Mouse (Mus musculus) left cerebral cortex, postnatal 4 days (tissue): ENCODE data around the gene Armt1. TPM values are rescaled to one million over a fixed set of nuclear protein-coding genes. Genes with fewer than 3 reads are reported as not detected.
A peak's percentile ranks its signal among the peaks of the same experiment; 100 is the strongest.

Experiments used
- DNase-seq: peaks from one replicate; pipeline ENCODE4 v3.0.0-alpha.2; 2022
- intact Hi-C: fragments of 180-260 bp; cut with DNase I; formaldehyde crosslinking; loops from one replicate; pipeline ENCODE4 v1.15.1; 2025
- total RNA-seq, 2 experiments: library from RNA; stranded (reverse); gene quantifications; 2 replicates each; pipeline ENCODE4 v1.2.3; 2021

Armt1 gene
- total RNA-seq: 10 to 100 TPM in 1 of 2 experiments, 1 to 10 TPM in 1; 9.9 to 10.8 TPM

DNA sequence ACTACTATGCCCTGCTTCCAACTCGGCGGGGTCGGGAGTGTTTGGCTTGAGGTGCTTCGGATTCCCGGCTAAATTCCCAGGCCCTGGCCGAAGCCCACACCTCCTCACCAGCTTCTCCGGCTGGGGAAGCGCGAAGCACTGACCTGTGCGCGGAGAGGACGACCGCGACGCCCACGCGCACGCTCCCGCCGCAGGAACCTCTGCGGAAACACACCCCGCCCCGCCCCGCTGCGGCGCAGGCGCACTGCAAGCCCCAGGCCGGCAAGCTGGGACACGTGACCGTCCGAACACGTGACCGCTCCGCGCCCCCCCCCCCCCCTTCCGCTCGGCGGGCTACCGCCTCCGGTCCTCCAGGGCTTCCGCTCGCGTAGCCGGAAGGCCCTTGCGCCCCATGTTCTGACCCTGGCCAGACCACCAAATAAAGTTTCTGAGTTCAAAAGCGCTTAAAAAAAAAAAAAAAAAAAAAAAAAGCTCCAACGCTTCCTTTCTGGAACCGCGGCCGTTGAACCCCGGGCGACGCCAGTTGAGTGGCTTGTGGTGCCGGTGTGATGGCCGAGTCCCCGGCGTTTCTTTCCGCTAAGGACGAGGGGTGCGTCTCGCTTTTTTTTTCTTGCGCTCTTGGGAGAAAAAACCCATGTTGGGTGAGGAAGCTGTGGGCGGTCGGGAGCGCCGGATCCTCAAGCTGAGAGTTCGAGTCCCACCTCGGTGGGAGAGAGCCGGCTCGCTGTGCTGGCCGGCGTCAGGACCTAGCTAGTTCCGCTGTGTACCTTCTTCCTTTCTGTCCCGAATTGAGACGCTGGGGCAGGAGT lies at the start of gene Armt1, which contains the start of gene Rmnd1:
Gene Armt1, plus strand, starts transcription at position 345 of the 809 bp plus-strand sequence.
Gene Rmnd1, minus strand, starts transcription at position 266 of the 809 bp plus-strand sequence.
- peak; percentile 96 for DNase-seq

DNA sequence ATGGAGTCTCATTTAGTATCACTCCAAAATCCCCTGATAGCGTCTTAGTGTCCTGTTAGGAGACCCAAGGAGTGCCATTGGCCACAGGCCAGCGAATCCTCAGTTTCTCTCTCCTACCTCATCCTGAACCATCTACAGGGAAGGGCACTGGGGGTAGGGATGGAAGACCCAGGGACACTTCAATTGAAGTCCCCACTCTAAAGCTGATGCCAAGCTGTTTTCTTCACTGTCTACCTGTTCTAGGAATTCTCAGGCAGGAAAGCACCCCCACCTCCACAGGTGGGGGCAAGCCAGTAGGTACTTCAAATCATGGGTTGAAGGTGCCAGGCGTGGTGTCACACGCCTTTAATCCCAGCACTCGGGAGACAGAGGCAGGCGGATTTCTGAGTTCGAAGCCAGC lies 48.0 kb upstream of the Armt1 start:
- no peak for DNase-seq
- intact Hi-C loops: no loop called here

More for the DNA sequence above, at the start of gene Armt1, which contains the start of gene Rmnd1:
- intact Hi-C loops: no loop called here

DNA sequence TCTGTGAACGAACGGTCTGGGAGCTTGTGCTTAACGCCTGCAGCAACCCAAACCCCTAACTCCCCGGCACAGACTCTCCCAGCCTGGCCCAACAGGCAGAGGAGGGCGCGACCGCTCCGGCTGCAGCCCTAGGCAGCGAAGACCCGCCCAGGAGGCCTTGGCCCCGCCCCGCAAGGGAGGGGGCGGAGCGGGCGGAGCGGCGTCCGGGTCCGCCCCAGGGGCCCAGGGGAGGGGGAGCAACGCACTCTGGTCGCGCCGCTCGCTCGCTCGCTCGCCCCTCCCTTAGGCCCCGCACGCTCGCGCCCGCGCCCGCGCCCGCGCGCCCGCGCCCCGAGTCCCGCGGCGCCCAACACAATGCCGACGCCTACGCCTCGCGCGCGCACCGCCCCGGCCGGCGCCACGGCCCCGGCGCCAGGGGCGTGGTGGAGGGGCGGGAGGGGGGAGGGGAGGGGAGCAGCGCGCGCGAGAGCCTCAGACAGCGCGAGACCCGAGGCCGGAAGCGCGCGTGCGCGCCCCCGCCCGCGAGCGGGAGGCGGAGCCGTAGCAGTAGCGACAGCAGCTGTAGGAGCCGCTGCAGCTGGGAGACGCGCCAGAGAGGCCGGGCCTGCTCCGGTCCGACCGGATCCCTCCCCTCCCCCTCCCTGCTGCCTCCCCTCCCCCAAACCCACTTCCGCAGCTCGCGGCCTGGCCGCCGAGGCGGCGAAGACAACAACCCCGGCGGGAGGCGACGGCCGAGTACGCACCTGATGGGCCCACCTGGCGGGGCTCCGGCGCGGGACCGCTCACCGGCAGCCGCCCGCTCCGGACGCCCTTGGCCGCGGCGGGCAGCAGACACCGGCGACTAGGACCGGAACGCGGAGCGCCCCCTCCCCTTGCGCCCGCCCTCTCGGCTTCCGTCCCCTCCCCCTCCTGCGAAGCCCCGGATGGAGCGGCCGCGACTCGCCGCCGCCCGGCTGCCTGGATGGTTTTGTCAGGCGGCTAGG lies 45.4 kb upstream of the Armt1 start:
- peak; percentile 98 for DNase-seq
- intact Hi-C loops: no loop called here

DNA sequence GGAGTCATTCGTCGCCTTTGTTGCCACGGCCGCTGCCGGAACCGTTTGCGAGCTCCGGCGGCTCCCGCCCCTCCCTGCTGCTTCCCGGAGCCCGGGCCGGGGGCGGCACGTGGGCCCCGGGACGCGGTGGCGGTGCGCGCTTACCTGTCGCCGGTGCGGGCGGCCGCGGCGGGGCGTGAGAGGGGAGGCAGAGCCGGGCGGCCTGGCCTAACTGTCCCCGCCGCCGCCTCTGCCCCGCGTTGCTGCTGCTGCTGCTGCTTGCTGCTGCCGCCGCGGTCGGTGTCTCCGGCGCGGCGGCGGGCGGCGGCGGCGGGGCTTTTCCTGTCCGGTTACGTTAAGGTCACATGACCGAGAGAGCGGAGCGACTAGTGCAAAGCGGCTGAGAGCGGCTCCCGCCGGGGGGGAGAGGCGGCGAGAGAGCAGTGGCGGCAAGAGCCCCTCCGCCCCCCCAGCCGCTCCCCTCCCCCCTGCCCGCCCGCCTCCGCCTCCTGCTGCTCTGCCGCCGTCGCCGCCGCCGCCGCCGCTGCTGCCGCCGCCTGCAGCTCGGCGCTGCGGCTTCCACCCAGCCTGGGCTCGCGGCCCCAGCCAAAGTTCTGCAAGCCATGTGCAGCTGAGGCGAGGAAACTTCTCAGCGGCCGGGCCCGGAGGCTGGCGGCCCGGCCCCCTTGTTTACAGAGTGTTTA lies 44.4 kb upstream of the Armt1 start, which contains the start of gene Zbtb2:
Gene Zbtb2, minus strand, starts transcription at position 408 of the 683 bp plus-strand sequence.
- intact Hi-C loops: no loop called here
- peak; percentile 78 for DNase-seq

DNA sequence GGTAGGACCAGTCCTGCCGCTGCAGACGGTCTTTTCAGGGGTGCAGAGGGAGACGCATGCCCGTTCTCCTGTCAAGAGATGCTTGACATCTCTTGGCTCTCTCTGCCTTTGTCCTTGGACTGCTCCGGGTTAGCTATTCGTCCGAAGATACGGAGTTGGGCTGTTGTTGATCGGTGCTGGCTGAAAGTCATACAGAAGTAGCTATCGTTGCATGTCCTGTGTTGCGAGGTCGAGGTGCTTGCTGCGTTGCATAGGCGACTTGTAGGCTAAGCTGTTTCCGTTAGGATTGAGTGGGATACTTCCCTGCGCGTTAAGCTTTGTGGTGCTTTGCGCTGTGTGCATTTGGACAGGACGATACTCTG lies 43.9 kb upstream of the Armt1 start:
- no peak for DNase-seq
- intact Hi-C loops: no loop called here

DNA sequence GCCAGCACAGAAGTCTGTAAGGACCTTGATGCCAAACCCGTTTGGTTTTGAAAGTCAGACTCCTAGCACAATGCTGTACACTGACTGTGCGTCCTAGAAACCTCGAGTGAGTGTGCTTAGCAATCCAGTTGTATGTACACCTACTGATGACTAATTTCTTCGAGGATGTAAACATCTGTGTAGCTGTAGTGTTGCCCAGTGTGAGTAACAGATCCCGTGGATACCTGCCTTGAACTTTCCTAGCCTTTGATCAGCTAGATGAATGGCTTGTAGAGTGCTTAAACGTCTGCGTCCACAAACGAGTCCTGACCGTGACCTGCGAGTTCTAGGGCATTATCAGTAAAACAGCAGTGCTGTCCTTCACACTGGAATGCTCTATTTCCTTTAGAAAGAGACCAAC lies 43.2 kb upstream of the Armt1 start:
- intact Hi-C loops: no loop called here
- no peak for DNase-seq

DNA sequence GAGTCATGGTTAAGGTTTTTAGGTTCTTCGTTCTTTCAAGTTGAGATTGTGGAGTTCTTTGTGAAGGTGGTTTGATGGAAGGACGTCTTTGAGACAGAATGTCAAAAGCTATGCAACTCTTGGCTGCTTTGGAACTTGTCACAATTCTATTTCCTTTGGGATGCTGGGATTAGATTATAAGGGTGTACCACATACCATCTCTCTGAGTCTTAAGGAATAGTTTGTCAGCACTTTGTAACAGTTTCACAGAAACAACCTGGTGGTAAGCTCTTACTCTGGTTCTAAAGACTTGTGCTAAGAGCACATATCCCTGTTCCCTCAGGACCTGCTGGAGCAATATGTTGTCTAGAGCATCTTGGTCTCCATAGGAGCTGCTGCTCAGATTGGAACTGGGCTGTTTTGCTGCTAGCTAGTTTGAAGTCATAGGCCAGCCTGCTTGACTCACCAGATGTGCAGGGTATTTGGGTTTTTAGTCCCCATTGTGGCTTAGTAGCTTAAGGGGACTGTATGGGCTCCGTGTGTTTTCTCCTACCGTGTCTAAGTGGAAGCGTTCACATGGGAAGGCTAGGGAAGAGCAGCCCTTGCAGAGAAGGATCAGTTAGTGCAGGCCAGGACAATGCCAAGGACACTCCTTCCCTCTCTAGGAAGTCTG lies 42.7 kb upstream of the Armt1 start:
- no peak for DNase-seq
- intact Hi-C loops: no loop called here

DNA sequence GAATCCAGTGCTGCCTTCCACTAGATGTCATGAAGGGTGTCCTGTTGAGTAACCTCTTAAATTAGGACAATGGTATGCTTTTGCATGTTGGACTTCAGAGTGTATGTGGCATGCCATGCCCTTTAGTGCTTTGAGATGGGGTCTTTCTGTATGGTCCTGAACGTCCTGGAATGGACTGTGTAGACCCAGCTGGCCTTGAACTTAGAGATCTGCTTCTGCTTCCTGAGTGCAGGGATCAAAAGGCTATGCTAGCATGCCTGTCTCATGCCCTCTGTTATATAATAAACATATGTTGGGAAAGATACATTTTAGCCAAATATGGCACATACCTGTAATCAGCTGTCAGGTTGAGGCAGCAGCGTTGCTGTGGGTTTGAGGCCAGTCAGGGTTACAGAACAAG lies 41.7 kb upstream of the Armt1 start:
- intact Hi-C loops: no loop called here
- DNase-seq: no peak

DNA sequence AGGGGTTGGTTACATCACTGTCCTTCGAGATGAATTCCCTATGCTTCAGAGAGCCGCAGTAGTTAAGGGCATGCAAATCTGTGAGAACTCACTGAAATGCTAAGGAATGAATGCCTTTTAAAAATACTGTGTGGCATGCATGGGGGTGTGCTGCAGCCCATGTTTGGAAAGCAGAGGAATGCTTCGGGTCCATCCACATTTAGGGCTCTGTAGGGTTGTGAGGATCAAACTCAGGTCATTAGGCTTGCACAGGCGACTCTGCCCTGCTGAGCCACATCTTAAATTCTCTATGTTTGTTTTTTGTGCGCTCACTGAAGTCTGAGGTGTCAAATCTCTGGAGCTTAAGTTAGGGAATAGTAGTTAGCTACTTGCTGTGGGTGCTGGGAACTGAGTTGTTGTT lies 41.2 kb upstream of the Armt1 start:
- no peak for DNase-seq
- intact Hi-C loops: no loop called here

DNA sequence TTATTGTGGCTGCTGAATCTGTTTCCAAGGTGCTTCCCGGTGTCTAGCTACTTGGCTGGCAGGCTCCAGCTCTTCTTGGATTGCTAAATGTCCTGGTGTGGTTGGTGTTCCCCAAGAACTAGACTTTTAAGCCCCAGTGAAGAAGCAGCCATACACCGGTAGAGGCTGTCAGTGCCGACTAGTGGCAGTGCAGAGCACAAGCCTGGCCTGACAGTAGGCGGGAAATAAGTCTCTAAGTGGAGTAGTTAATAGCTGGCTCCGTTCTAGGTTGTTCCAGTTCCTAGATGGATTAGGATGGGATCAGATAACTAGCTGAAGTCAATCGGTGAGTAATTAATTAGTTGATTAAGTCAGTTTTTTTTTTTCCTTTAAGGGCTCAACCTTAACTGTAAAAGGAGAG lies 40.4 kb upstream of the Armt1 start:
- intact Hi-C loops: no loop called here
- DNase-seq: peak; percentile 15

DNA sequence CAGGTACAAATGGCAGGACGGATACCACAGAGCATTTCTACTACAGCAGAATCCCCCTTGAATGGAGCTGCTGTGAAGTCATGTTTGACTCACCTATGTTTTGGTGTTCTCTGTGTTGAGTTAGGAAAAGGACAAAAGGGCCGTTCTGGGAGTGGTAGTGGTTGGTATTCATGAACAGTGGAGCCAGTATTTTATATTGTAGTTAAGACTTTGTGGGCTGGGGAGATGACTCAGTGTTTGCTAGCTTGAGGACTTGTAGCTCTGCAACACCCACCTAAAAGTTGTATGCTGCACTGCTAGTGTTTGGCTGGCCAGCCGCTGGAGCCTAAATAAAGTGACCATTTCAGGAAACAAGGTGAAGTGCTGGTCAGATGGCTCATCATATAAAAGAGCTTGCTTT lies 36.9 kb upstream of the Armt1 start:
- DNase-seq: no peak

DNA sequence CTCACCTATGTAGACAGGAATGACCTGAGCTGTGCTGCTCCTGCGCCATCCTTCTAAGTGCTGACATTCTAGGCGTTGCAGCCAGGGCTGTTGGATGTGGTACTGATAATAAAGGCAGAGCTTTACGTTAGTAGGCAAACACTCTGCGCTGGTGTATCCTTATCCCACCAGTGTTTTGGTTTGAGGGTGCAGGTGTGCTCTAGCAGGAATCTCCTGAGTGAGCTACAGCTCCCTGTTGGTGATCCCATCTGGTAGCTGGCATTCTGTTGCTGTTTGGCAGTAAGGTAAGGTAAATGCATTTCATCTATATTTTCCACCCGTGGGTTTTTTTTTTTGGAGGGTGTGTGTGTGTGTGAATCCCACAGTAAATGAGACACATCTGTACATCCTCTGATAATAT lies 34.2 kb upstream of the Armt1 start:
- intact Hi-C loops: no loop called here
- no peak for DNase-seq

More for the DNA sequence above, 36.9 kb upstream of the Armt1 start:
- intact Hi-C loops: no loop called here

DNA sequence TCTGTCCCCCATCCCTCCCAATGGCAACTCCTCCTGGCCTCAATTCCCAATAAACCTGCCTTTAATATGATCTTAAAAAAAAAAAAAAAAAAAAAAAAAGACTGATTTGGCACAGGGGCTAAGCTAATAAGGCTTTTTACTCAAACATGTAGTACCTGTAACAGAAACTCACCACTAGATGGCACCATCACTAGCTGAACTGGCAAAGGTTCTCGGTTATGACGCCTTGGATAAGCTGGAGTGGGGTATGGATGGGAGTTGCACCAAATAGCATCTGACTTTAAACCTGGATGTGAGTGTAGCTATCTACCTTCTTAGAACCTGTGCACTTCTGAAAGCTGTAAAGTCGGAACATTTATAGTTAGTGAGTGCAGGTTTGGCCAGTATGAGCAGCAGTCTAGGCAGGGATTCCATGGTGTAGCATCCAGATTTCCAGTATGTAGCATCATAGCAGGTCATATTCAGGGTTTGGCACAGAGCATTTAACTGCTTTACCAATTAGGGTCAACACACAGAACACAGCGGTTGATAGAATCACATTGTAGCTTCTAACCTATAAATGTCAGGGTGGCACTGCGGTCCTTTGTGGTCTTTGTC lies 27.3 kb upstream of the Armt1 start:
- intact Hi-C loops: loop anchor here (5.0 kb wide), 1 partner anchor 757 kb away; no protein-coding TSS in a partner anchor
- peak; percentile 29 for DNase-seq

DNA sequence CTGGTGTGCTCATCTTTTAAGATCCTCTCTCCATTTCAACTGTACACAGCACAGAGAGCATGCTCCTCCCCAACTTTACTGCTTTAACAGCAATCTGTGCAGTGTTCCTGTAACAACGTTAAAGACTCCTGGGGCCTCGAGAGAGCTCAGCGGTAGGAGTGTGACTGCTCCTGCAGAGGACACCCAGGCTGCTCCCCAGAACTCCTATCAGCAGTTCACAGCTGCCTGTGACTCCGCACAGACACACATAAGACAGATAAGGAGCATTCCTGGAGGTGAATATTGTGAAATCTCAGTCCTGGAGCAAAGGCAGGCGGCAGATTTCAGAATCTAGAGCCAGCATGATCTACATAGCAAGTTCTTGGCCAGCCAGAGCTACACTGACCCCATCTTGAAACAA lies 26.8 kb upstream of the Armt1 start:
- intact Hi-C loops: loop anchor here (5.0 kb wide), 1 partner anchor 757 kb away; no protein-coding TSS in a partner anchor
- DNase-seq: no peak

DNA sequence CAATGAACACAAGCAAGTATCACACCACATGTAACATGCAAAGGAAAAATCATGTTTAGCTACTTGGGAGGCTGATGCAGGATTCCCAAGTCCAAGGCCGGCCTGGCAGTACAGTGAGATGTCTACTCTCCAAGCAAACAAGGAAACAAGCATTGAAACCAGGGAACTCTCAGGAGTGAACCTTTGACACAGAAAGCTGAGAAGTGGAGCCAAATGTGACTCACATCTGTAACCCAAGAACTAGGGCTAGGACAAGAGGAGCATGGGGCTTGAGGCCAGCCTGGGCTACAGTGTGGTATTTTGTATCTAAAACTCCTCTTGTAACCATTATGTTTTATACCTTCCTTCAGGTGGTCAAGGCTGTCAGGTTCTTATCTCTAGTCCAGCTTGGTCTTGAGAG lies 25.1 kb upstream of the Armt1 start:
- intact Hi-C loops: loop anchor here (5.0 kb wide), 1 partner anchor 755 kb away; no protein-coding TSS in a partner anchor
- no peak for DNase-seq

DNA sequence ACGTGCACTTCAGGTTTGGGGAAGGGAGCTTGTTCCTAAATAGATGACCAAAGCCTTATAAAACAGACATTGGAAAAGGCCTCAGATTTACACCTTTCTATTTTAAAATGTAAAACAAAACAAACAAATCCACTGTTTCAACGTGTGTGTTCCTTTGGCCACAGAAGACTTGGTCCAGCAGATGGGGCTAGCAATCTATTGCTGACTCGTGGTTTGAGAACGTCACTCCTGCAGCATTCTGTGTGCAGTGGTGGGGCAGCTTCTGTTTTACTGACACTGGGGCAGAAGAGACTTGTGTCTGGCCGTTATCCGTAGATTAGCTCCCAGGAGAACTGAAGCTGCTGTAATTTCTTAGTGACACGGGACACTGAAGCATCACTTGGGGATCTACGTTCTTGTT lies 7.0 kb upstream of the Armt1 start:
- no peak for DNase-seq
- intact Hi-C loops: no loop called here

DNA sequence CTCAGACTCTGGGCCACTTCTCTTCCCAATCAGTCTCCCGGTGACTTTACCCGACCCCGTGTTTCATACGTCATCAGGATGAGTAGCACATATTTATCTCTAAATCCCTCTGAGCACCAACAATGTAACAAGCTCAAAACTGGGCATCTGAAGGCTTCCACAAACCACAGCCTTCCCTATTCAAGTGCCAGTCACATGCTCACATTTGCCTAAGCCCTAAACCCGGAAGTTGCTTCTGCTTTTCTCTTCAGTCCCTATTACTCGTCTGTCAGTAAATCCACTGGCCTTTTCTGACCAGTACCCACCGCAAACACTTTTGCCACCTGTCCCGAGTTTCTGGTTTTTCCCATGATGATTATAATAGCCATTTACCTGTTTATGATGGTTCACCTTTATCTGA lies 1.9 kb upstream of the Armt1 start:
- DNase-seq: no peak
- intact Hi-C loops: no loop called here

DNA sequence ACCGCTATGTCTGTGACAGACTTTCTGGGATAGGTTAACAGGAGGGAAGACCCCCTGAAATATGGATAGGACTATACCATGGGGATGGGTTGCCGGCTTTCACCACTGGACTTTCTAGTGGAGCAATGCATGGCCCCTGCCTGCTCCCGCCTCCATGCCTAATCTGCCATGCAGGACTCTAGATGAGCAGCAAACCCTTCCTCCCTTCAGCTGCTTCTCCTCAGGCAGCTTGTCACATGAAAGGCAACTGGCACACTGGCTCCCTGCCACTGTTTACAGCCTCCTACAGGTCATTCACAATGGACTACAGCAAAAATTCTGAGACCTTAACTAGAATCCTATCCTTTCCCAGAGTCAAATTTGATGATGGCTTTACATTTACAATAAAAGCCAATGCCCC lies 1.4 kb upstream of the Armt1 start:
- DNase-seq: peak; percentile 55
- intact Hi-C loops: no loop called here

DNA sequence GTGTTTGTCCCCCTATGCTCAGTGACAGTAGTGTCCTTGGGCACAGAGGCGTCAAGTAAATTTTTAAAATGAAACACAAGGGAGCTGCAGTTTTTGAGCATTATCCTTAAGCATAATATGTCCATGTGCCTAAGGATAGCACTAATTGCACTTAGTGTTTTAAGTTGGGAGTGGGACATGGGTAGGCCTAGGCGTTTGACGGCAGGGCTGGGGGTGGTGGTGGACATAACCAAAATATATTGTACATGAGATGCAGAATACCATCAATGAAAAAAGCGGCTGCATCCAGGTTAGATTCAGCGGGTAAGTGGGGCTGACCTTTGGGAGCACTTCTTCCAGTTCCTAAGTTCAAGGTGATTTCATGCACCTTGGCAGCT lies 533 bp upstream of the Armt1 start:
- intact Hi-C loops: no loop called here
- DNase-seq: no peak
